Mouse (Mus musculus) lung, postnatal 0 days (tissue): ENCODE measurements around the gene Diras2. TPM values are rescaled to one million over a fixed set of nuclear protein-coding genes. Genes with fewer than 3 reads are reported as not detected.

ENCODE experiments used
- ATAC-seq: fragments of 200-750 bp; cut with Nextera tagmentation; 2 replicates; pipeline ENCODE4 v1.8.0; 2017; ENCODE audit warnings: moderate library complexity
- DNase-seq: peaks from one replicate; pipeline ENCODE4 v3.0.0-alpha.2; 2016; ENCODE audit warnings: low spot score
- H3K27ac ChIP-seq: fragments of 300-500 bp; sonication (generic); 2 replicates; pipeline ENCODE4 v1.5.1; 2014; ENCODE audit warnings: antibody characterized with exemption, mild to moderate bottlenecking, low read length, mixed read lengths
- H3K27me3 ChIP-seq: fragments of 300-500 bp; sonication (generic); replicated peaks from 2 replicates; pipeline ENCODE4 v1.6.1; 2014; ENCODE audit warnings: low read length, mixed read lengths; ENCODE audit not compliant: insufficient read depth
- H3K36me3 ChIP-seq: fragments of 300-500 bp; sonication (generic); 2 replicates; pipeline ENCODE4 v1.6.1; 2014; ENCODE audit warnings: low read length, mixed read lengths; ENCODE audit not compliant: insufficient read depth
- H3K4me1 ChIP-seq: fragments of 300-500 bp; sonication (generic); 2 replicates; pipeline ENCODE4 v1.6.1; 2014; ENCODE audit warnings: antibody characterized with exemption, low read depth, low read length, mixed read lengths; ENCODE audit not compliant: insufficient read depth
- H3K4me2 ChIP-seq: fragments of 300-500 bp; sonication (generic); replicated peaks from 2 replicates; pipeline ENCODE4 v1.6.1; 2014; ENCODE audit warnings: low read depth, mild to moderate bottlenecking, low read length, moderate library complexity, mixed read lengths
- H3K4me3 ChIP-seq: fragments of 300-500 bp; sonication (generic); 2 replicates; pipeline ENCODE4 v1.5.1; 2014; ENCODE audit warnings: low read depth, low read length
- H3K9ac ChIP-seq: fragments of 300-500 bp; sonication (generic); replicated peaks from 2 replicates; pipeline ENCODE4 v1.6.1; 2014; ENCODE audit warnings: low read depth, mild to moderate bottlenecking
- H3K9me3 ChIP-seq: fragments of 300-500 bp; sonication (generic); 2 replicates; pipeline ENCODE4 v1.6.1; 2016; ENCODE audit warnings: low read length, mixed read lengths
- CTCF ChIP-seq: IDR thresholded peaks from 2 replicates; pipeline ENCODE4 v1.5.1; 2016; ENCODE audit warnings: antibody characterized with exemption, mild to moderate bottlenecking
- EP300 ChIP-seq: IDR thresholded peaks from 2 replicates; pipeline ENCODE4 v1.6.1; 2016; ENCODE audit warnings: antibody characterized with exemption, mild to moderate bottlenecking, control low read depth
- WGBS: fragments of 180-500 bp; shearing (Covaris S2); extraction: QIAGEN DNeasy Blood & Tissue Kit; methylation state at CpG from one replicate; pipeline ENCODE4 v1.1.7; 2014; 5-methylcytosine and 5-hydroxymethylcytosine counted together
- polyA plus RNA-seq: library from polyadenylated mRNA; unstranded; fragments of >200 nt; fragmentation: Nextera tagmentation; extraction: Ambion mirVana; gene quantifications from 2 replicates; pipeline ENCODE4 v1.2.1, GENCODE M21; 2015

Diras2 gene
- polyA plus RNA-seq, 1 experiment from 2014 or later = 0.31 TPM

- DNase-seq (no peak), ATAC-seq (no peak)
- Histone ChIP-seq H3K4me1 (no peaks in the 10 kb centered on the region), H3K27ac (no peak overlapping the region), H3K4me3 (no peak overlapping the region), H3K36me3 (no peaks in the 10 kb centered on the region), H3K4me2 (no peak overlapping the region), H3K9me3 (no peaks in the 10 kb centered on the region), H3K27me3 (no peaks in the 10 kb centered on the region), H3K9ac (no peak overlapping the region)
- TF ChIP-seq EP300 = no peak
- no peak for TF ChIP-seq CTCF
- WGBS = 83% methylated on average over 11 of the region's 11 CpGs
Measured at GRCm38 (mm10) chr13:52476998-52477601, 54.0 kb downstream of the Diras2 start.

- H3K4me2 ChIP-seq = no peak overlapping the region
- no peak for TF ChIP-seq EP300
- peak; percentile 55 for TF ChIP-seq CTCF
- no peak overlapping the region for H3K27ac ChIP-seq
- H3K9me3 ChIP-seq = no peaks in the 10 kb centered on the region
- H3K27me3 ChIP-seq = no peaks in the 10 kb centered on the region
- H3K9ac ChIP-seq = no peak overlapping the region
- no peak overlapping the region for H3K4me3 ChIP-seq
- no peaks in the 10 kb centered on the region for H3K4me1 ChIP-seq
- peak; percentile 16 for DNase-seq
- H3K36me3 ChIP-seq = no peaks in the 10 kb centered on the region
- 59% methylated on average over 3 of the region's 3 CpGs for WGBS
- no peak for ATAC-seq
Measured at GRCm38 (mm10) chr13:52476222-52476621, 54.9 kb downstream of the Diras2 start.

GRCm38 (mm10) chr13:52475264-52475663 lies 55.8 kb downstream of the Diras2 start:
- Histone ChIP-seq H3K27me3 (no peaks in the 10 kb centered on the region), H3K4me2 (no peak overlapping the region), H3K4me1 (no peaks in the 10 kb centered on the region), H3K4me3 (no peak overlapping the region), H3K9me3 (no peaks in the 10 kb centered on the region), H3K9ac (no peak overlapping the region), H3K27ac (no peak overlapping the region), H3K36me3 (no peaks in the 10 kb centered on the region)
- no peak for TF ChIP-seq EP300
- TF ChIP-seq CTCF = no peak
- 67% methylated on average over 10 of the region's 10 CpGs for WGBS
- ATAC-seq = no peak
- no peak for DNase-seq

GRCm38 (mm10) chr13:52474807-52475206 lies 56.3 kb downstream of the Diras2 start:
- H3K4me2 ChIP-seq = no peak overlapping the region
- H3K9ac ChIP-seq = no peak overlapping the region
- H3K36me3 ChIP-seq = no peaks in the 10 kb centered on the region
- H3K4me3 ChIP-seq = no peak overlapping the region
- DNase-seq (no peak), ATAC-seq (no peak)
- no peak for TF ChIP-seq CTCF
- no peak for TF ChIP-seq EP300
- H3K27ac ChIP-seq = no peak overlapping the region
- WGBS = 59% methylated on average over 3 of the region's 3 CpGs
- no peaks in the 10 kb centered on the region for H3K4me1 ChIP-seq
- H3K9me3 ChIP-seq = no peaks in the 10 kb centered on the region
- H3K27me3 ChIP-seq = no peaks in the 10 kb centered on the region

GRCm38 (mm10) chr13:52469795-52470690 lies 61.0 kb downstream of the Diras2 start:
- no peaks in the 10 kb centered on the region for H3K36me3 ChIP-seq
- ATAC-seq (no peak), DNase-seq (peak; percentile 27)
- no peak overlapping the region for H3K27ac ChIP-seq
- WGBS = 35% methylated on average over 10 of the region's 10 CpGs
- H3K9me3 ChIP-seq = no peaks in the 10 kb centered on the region
- H3K4me1 ChIP-seq = no peaks in the 10 kb centered on the region
- H3K27me3 ChIP-seq = no peaks in the 10 kb centered on the region
- TF ChIP-seq CTCF (no peak), EP300 (no peak)
- no peak overlapping the region for H3K4me3 ChIP-seq
- H3K4me2 ChIP-seq = no peak overlapping the region
- no peak overlapping the region for H3K9ac ChIP-seq

GRCm38 (mm10) chr13:52465141-52465540 lies 65.9 kb downstream of the Diras2 start:
- Histone ChIP-seq H3K9ac (no peak overlapping the region), H3K36me3 (no peaks in the 10 kb centered on the region), H3K9me3 (no peaks in the 10 kb centered on the region), H3K4me1 (no peaks in the 10 kb centered on the region), H3K4me3 (no peak overlapping the region), H3K4me2 (no peak overlapping the region), H3K27me3 (no peaks in the 10 kb centered on the region), H3K27ac (no peak overlapping the region)
- DNase-seq (no peak), ATAC-seq (no peak)
- WGBS = 77% methylated on average over 6 of the region's 6 CpGs
- TF ChIP-seq CTCF (no peak), EP300 (no peak)
